Mouse (Mus musculus): ENCODE measurements at regions not wholly inside any gene's neighbourhood (a gene's known extent, or its start where the extent isn't known, plus 50 kb on each side); places are given as distances from the start of the nearest gene placed in this dataset.

DNA sequence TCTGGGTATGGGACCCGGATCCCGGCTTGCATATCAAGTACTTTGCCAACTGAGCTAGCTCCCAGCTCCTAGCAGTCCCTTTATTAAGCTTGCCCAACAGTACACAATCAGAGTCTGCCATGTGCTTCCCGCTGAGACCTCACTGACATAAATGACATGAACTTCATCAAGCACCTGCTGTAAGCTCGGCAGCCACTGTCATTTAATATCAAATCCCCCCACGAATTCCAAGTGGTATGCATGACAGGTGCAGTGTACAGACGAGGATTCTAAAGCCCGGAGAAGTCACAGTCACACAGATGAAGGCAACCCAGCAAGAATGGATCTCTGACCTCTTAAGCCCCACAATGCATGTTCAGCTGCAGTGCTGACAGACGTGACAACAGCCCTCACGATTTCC lies 257.3 kb downstream of the Rybp start:
- TF ChIP-seq POLR2A (IDR thresholded peaks at IDR 0.05; ENCODE audit: insufficient read depth, low read depth, low read length) (no peak), EP300 (IDR thresholded peaks at IDR 0.05; ENCODE audit: insufficient read depth, low read depth, low read length) (no peak)
